Comparison of ENCODE assay signal across 10 mouse cellular contexts in genomic region chr8:116866118-116866903, GRCm38 (mm10). TPM values are rescaled to one million over a fixed set of nuclear protein-coding genes. Genes with fewer than 3 reads are reported as not detected.
DNase-seq lines count a peak whose midpoint lies in the region; ATAC-seq and TF ChIP-seq lines count a peak whose summit lies in the region.
"Had no signal": no experiment of that assay in that cellular context is flagged by ENCODE, and none has a peak within 500 bp of the region (broad histone marks: within the 10 kb centered on the region; RNA-seq: fewer than 3 reads in every experiment).

No protein-coding gene starts in this region.

- no peaks in the 10 kb centered on the region for H3K9me3 ChIP-seq in forebrain, postnatal 0 days (ENCODE audit: low read length)
- H3K9me3 ChIP-seq in forebrain, embryonic 15.5 days: no peaks in the 10 kb centered on the region
- H3K9me3 ChIP-seq in kidney, embryonic 14.5 days (ENCODE audit: control insufficient read depth, low read length): no peaks in the 10 kb centered on the region
- H3K9me3 ChIP-seq: embryonic facial prominence, embryonic 13.5 days; limb, embryonic 12.5 days had no signal

- H3K27me3 ChIP-seq in forebrain, postnatal 0 days (ENCODE audit: insufficient read depth, low read length): no peaks in the 10 kb centered on the region
- no peaks in the 10 kb centered on the region for H3K27me3 ChIP-seq in forebrain, embryonic 15.5 days
- peaks cover 9% of the 10 kb centered on the region; the same call in 1 of the 2 replicates for H3K27me3 ChIP-seq in kidney, embryonic 14.5 days (ENCODE audit: control insufficient read depth, insufficient read depth, low read length)

- H3K27ac ChIP-seq in forebrain, postnatal 0 days (ENCODE audit: low read depth, low read length): no peak overlapping the region
- no peak overlapping the region for H3K27ac ChIP-seq in forebrain, embryonic 15.5 days (replicated peaks)
- peak overlapping the region; percentile 37; the same call in 1 of the 2 replicates for H3K27ac ChIP-seq in kidney, embryonic 14.5 days (ENCODE audit: low read depth, low read length)
- H3K27ac ChIP-seq: embryonic facial prominence, embryonic 13.5 days; limb, embryonic 12.5 days had no signal

- H3K9ac ChIP-seq in forebrain, postnatal 0 days: no peak overlapping the region
- no peak overlapping the region for H3K9ac ChIP-seq in forebrain, embryonic 15.5 days (replicated peaks)
- no peak overlapping the region for H3K9ac ChIP-seq in kidney, embryonic 14.5 days (ENCODE audit: low read depth, low read length)
- H3K9ac ChIP-seq: embryonic facial prominence, embryonic 13.5 days; limb, embryonic 12.5 days had no signal

- H3K36me3 ChIP-seq in forebrain, postnatal 0 days (ENCODE audit: insufficient read depth): no peaks in the 10 kb centered on the region
- no peaks in the 10 kb centered on the region for H3K36me3 ChIP-seq in forebrain, embryonic 15.5 days
- H3K36me3 ChIP-seq in kidney, embryonic 14.5 days (ENCODE audit: control insufficient read depth, insufficient read depth, low read length): no peaks in the 10 kb centered on the region
- H3K36me3 ChIP-seq: embryonic facial prominence, embryonic 13.5 days; limb, embryonic 12.5 days had no signal

- peaks cover 8% of the 10 kb centered on the region for H3K4me1 ChIP-seq in forebrain, postnatal 0 days (ENCODE audit: insufficient read depth)
- peaks cover 7% of the 10 kb centered on the region for H3K4me1 ChIP-seq in forebrain, embryonic 15.5 days
- no peaks in the 10 kb centered on the region for H3K4me1 ChIP-seq in kidney, embryonic 14.5 days (ENCODE audit: control insufficient read depth, insufficient read depth, low read length)

- no peak for DNase-seq in forebrain, postnatal 0 days
- peak; percentile 38 for DNase-seq in right cerebral cortex, postnatal 14 days
- DNase-seq in right cerebral cortex, adult 18-20 months: no peak
- DNase-seq in c-Kit-positive CD71-positive TER-119-positive erythroid progenitor cells, embryonic 14.5 days (ENCODE audit: low spot score): peak; percentile 53
- no peak for DNase-seq in urinary bladder, postnatal 36 days (ENCODE audit: low spot score in 2 of 2)

- peak; percentile 68 for TF ChIP-seq CTCF in forebrain, postnatal 0 days (IDR thresholded peaks at IDR 0.05; ENCODE audit: low read depth)

- WGBS in forebrain, postnatal 0 days: 63% methylated on average over 13 of the region's 13 CpGs
- 73% methylated on average over 13 of the region's 13 CpGs for WGBS in forebrain, embryonic 15.5 days
- WGBS in kidney, embryonic 14.5 days: 71% methylated on average over 13 of the region's 13 CpGs

- no peak overlapping the region for H3K4me3 ChIP-seq in forebrain, postnatal 0 days (ENCODE audit: low read depth, low read length)
- H3K4me3 ChIP-seq in forebrain, embryonic 15.5 days: no peak overlapping the region
- H3K4me3 ChIP-seq in kidney, embryonic 14.5 days (ENCODE audit: low read length): no peak overlapping the region
- H3K4me3 ChIP-seq: embryonic facial prominence, embryonic 13.5 days; limb, embryonic 12.5 days had no signal

- no peak overlapping the region for H3K4me2 ChIP-seq in forebrain, postnatal 0 days (ENCODE audit: low read depth)
- no peak overlapping the region for H3K4me2 ChIP-seq in forebrain, embryonic 15.5 days (replicated peaks)
- H3K4me2 ChIP-seq in kidney, embryonic 14.5 days (replicated peaks; ENCODE audit: low read depth, low read length): no peak overlapping the region
- H3K4me2 ChIP-seq: embryonic facial prominence, embryonic 13.5 days; limb, embryonic 12.5 days had no signal

- ATAC-seq in forebrain, postnatal 0 days: no peak
- ATAC-seq in forebrain, embryonic 15.5 days (replicated peaks): no peak
- no peak for ATAC-seq in kidney, embryonic 14.5 days (ENCODE audit: low FRiP score, low TSS enrichment)
- 0 out of 2 replicates have a peak, but pooled peaks have one; percentile 29 for ATAC-seq in neutrophil, adult 5-6 weeks (ENCODE audit: extremely low read depth, insufficient number of reproducible peaks, low FRiP score, poor library complexity, severe bottlenecking)

RNA-seq across cellular contexts. Expression of gene Cmc2, which starts 54.9 kb away (rescaled TPM):
- 6.9 and 9.5 TPM in 2 replicates for total RNA-seq in forebrain, postnatal 0 days (2014; rRNA removed)
- 26.8 and 27.9 TPM in 2 replicates for polyA plus RNA-seq in forebrain, postnatal 0 days (2015; fragmentation: Nextera tagmentation; extraction: Ambion mirVana)
- polyA plus RNA-seq in forebrain, embryonic 15.5 days (2015; fragmentation: Nextera tagmentation; extraction: Ambion mirVana): 40.7 and 41.2 TPM in 2 replicates
- 80.2 and 111 TPM in 2 replicates for polyA plus RNA-seq in kidney, embryonic 14.5 days (2014; fragmentation: Nextera tagmentation; extraction: Ambion mirVana)
- 2.8 and 4.3 TPM in 2 replicates for total RNA-seq in neutrophil, adult 5-6 weeks (2017)

RNA-seq across cellular contexts. Expression of gene Cenpn, which starts 55.2 kb away (rescaled TPM):
- 3.6 and 5.2 TPM in 2 replicates for total RNA-seq in forebrain, postnatal 0 days (2014; rRNA removed)
- 4.7 and 5.9 TPM in 2 replicates for polyA plus RNA-seq in forebrain, postnatal 0 days (2015; fragmentation: Nextera tagmentation; extraction: Ambion mirVana)
- 17.1 and 17.8 TPM in 2 replicates for polyA plus RNA-seq in forebrain, embryonic 15.5 days (2015; fragmentation: Nextera tagmentation; extraction: Ambion mirVana)
- 47.1 and 53.0 TPM in 2 replicates for polyA plus RNA-seq in kidney, embryonic 14.5 days (2014; fragmentation: Nextera tagmentation; extraction: Ambion mirVana)
- total RNA-seq in neutrophil, adult 5-6 weeks (2017): 2.0 and 2.8 TPM in 2 replicates

Comparison
In these comparisons a context has a peak if more than half of its experiments do, and no peak if none do; other contexts are left out.
1. DNase-seq: peak in right cerebral cortex, postnatal 14 days (single experiment) and c-Kit-positive CD71-positive TER-119-positive erythroid progenitor cells, embryonic 14.5 days (single experiment); none in forebrain, postnatal 0 days (single experiment), right cerebral cortex, adult 18-20 months (single experiment) and urinary bladder, postnatal 36 days (0 of 2).